Mouse (Mus musculus) c-Kit-positive CD71-positive TER-119-positive erythroid progenitor cells, embryonic 14.5 days (primary cell): ENCODE measurements around the gene Reln.

ENCODE experiments used
- DNase-seq: peaks from one replicate; pipeline ENCODE4 v3.0.0-alpha.2; 2013; ENCODE audit warnings: low spot score

The Reln gene

DNA sequence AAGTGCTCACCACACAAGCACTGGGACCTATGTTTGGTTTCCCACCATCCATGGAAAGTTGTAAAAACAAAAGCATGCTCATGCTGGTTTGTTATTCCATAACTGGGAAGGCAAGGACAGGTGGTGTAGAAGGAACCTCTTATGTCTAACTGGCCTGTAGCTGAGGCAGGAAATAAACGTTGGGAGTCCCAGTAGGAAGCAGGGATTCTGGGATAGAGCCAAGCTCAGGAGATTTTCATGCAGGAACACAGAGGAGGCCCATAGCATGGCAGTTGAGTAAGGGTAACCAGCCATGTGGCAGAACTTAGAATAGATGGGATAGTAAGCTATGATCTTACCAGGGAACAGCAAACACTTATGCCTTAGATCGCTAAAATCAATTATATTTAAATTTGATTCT, 120.6 kb downstream of the Reln start:
- no peak for DNase-seq

DNA sequence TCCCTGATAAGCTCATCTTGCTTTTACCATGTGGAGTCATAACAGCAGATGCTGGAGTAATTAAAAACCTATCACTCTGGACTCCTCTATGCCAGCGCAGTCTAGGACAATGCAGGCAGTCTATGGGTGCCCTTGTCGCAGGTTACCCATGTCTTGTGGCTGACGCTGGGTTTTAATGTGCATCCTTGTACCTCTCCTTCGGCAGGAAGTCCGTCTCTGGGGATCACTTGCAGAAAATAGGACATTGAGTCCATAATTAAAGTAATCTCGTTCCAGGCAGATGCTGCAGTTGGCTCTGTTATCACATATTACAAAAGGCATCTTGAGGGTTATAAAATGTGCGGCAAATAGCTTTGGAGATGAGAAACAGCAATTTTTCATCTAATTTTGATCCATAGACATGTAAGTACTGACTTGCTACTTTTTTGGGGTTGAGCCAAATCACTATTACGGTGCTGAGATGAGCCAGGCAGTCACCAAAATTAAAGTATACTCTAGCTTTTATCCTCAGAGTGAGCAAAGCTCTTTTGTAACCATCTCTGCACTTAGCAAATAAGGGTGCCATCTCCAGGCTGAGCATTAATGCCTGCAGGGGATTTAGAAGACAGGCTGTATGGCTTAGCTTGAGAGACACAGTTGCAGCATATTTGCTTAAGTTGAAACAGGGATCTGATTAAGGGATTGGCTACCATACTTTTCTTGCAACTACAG, 136.0 kb downstream of the Reln start:
- DNase-seq, result no peak

DNA sequence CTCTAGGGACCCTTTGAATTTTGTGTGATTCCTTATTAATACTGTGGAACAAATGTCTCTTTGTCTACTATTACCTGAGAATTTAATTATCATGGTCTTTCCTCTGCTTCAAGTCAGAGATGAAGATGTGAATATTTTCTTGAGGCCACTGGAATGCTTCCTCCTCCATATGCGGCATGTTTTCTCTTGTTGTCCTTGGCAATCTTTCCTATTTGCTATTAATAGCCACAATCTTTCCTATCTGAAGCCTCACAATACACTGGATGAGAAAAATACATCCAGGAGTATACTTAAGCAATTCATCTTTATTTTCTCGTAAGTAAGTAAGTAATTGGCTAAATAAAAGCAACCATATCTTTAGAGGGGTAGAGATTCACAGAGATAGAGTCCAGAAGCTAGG, 146.6 kb downstream of the Reln start:
- DNase-seq, result no peak

DNA sequence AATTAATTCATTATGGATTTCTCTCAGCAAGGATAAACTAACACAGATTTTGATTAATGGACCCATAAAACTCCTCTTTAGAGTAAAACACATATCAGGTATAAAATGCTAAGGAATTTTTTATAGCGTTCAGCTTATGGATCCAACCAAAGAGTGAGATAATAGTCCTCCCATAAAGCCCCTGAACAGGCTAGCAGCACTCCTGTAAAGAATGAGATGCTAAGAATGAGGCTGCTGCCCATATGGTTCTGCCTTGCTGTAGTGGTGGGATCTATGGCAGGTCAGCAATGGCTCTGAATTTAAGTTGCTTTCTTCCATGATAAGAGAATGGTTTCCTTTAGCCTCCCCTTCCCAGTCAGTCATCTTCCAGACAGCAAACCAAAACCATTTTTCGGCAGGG, 147.6 kb downstream of the Reln start:
- DNase-seq, result no peak

DNA sequence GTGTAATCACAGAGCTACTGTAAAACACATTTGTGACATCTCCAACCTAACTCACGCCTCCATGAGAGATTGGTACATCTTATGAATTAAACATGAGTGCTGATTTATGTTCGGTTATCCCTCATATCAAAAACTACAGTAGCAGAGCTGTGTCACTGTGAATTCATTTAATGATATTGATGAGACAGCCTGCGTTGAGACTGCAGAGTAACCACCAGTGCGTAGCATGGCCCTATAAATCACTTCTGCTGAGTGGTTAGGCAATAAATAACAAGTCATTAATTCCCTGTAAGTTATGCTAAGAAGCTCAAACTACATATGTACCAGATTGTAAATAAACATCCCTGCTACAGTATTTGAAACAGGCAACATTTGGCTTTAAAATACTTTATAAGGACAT, 148.0 kb downstream of the Reln start:
- no peak for DNase-seq

DNA sequence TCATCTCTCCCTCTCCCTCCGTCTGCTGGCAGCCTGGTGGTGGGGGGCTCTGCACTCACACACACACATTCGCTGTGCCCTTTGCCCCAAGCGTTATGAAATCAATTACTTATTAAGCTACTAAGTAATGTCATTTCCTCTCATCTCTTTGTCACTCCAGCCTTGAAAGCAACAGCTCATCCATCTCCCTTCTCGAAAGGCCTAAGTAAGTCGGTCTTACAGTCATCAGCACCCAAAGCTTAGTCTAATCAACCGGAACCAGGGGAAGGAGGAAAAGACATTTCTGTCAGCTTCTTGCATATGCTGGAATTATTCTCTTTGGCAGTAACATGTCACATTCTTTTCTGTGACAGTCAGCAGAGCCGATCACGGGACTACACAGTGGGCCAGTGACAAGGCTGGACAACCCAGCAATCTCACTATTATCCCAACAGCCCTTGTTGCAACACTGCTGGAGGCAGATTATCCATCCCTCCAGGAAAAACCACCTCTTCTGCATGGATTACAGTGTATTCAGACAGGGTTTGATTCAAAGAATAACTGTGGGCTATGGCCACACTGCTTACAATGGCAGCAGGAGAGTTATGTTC, 149.1 kb downstream of the Reln start:
- no peak for DNase-seq

DNA sequence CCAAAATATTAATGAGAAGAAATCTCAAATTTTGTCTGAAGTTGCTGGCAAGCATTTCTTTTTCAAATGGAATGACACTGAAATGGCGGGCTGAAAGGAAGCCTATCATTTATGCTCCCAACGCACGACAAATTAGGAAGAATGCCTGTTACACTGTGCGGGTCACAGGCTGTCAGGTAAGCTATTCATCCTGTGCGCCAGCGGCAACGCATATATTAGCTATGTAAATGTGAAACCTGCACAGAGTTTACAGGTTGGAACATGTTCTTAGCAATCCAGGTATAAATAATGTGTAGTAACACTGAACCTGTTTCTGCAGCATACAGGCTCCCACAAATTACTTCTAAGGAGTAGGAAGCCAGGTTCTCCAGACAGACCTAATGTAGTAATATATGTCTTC, 152.7 kb downstream of the Reln start:
- DNase-seq, result no peak

DNA sequence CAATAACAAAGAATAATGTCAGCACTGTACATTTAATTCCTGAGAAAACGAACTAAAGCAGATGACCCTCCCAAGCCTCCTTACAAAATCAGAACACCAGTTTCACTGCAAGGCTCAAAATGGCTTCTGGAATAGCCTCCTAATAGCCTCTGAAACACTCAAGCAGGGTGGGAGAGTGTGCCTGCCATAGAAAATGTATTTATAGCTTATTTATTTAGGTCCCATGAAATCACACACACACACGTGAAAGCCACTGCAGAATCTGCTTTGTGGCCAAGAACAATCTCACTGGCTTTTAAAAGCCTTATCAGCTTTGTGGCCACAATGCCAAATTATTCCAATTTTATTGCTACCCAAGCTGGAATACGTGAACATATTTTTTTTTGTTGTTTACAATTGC, 154.2 kb downstream of the Reln start:
- no peak for DNase-seq

DNA sequence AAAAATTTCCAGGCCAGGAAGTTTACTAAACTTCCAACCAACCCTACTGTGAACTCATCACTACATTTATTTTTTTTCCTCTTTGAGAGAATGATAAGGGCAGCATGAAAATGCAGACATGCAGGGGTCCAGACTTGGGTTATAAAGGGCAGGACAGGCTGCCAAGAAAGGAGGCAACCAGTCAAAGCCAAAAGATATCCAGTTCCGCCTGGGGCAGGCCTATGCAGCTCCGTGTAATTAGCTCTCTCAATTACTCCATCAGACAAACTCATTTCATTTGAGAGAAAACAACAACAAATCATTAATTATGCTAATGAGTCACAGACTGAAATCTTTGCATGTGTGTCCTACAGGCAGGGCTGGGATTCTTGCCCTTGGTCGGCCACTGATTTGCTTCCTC, 156.9 kb downstream of the Reln start:
- DNase-seq, result no peak

DNA sequence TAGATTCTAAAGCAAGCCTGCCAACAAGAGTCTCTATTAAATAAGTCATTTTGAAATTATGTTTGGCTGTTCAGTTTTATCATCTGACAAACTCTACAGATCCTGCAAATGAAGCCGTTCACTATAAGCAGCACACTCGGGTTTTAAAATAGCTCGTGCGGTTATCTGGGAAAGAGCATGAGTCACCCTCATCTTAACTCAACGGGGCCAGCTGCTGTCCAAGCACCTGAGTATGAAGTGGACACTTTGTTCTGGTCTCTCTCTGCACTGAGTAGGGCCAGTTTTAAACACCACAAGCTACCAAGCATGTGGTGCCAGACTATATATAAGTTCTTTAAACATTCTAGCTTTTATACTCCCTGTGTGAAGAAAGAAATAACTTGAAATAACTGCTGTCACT, 168.0 kb downstream of the Reln start:
- no peak for DNase-seq

DNA sequence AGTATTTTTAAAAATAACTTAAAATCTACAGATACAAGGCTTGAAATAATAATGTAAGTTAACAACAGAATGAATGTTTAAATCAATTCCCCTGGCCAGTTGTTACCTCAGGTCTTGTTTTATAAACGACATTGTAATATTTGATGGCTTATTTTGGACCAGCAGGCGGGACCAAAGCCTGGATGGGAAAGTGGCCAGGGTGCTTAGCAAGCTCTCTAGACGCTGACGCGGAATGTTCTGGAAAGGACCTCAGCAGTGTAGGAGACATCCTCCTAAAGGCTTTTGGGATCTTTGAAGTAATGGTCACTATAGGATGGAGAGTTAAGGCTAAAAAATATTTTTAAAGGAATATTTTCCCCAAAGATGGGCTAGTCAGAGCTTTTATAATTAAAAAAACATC, 173.2 kb downstream of the Reln start:
- DNase-seq, result no peak

DNA sequence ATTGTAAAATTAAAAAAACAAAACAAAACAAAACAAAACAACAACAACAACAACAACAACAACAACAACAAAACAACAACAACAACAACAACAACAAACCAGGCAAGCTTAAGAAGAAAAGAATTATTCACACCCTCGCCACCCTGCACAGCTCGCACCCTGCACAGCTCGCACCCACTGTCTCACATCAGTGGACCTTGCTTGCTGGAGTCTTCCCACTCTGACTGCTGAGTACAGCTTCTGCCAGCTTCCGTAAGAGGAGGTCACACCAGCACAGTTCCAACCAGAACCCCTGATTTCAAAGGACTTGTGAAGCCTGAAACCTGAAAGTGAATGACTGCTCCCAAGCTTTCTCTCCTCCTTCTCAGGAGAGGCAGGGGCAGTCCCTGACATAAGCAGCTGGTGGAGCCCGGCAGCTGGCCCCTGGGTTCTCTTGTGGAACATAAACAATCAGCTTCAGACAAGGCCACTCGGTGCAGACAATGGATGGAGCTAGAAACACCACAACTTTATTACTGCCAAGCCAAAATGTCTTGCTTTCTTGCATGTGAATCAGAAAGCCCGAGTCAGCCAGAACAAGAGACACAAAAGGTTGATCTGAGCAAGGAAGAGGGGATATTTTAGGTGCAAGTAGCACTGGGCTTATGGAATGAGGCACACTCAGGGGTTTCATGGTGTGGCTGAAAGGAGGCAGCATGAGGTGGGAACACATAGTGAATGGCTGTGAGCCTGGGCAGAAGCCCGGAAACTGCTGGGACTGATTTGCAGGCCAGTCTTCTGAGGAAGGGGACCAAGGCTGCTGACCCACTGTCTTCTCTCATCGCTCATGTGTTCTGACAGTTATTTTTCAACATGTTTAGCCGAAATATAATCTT, 180.2 kb downstream of the Reln start:
- no peak for DNase-seq

DNA sequence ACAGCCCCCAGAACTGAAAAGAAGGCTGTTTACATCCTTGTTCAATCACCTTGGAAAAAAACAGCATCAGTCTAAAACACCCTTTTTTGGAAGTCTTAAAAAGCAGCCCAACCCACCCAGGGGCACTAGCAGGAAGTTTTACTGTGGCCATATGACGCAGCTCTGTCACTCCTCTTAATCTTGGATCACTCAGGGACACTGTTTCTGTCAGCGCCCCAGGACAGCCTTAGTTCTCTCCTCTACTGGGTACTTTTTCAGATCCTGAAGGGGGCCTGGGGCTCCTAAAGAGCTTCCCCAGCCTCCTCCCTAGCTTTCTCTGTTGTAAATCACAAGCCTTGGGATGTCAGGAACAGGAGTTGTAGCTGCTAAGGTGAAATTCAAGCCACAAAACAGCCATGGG, 183.6 kb downstream of the Reln start:
- DNase-seq, result no peak

DNA sequence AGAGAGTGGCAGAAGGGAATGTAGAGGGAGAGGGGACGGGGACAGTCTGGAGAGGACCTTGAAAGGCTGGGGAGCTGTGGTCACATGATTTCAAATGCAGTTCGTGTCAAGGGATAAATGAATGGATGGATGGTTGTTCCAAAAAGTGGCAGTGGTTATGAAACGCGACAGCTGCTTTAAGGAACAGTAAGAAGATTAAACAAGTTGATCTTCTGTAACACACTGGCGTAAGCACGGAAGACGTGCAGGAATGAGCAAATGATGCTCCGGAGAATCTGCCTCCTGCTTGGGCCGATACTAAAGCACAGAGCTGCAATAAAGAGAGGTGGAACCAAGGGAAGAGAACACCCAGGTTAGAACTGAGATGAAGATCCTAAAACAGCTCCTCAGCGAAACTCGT, 185.7 kb downstream of the Reln start:
- no peak for DNase-seq

DNA sequence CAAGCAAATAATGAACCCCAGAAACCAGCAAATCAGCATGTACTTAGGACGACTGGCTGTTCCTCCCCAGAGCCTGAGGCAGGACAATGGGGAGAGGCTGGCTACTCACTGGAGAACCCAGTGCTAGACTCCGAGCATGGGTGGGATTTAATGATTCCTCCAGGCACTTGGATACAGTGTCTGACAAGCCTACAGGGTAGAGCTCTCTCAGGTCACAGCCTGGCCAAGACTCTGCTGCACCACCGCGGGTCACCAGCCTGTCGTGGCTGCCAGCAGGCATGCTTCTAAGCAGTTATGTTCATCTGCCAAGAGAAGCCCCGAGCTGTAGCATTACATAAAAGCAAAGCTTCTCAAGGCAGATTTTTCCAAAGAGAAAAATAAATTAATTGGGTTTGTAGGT, 190.9 kb downstream of the Reln start:
- DNase-seq, result no peak

DNA sequence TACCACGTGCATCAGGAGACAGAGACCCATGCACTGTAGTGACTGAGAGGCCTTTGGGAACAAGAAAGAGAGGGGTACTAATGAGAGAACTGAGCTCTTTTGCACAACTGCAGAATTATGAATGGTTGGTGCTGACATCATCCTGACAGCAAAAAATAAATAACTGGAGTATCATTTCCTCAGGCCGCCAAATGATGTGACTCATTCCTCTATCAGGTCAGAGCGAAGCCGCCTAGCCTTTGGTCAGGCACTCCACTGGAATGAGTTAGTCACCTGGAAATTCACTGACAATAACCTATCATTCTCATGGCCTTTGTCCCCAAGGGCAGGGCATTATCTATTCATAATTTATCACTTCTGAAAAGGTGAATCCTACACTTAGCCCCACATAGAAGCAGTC, 202.7 kb downstream of the Reln start:
- no peak for DNase-seq

DNA sequence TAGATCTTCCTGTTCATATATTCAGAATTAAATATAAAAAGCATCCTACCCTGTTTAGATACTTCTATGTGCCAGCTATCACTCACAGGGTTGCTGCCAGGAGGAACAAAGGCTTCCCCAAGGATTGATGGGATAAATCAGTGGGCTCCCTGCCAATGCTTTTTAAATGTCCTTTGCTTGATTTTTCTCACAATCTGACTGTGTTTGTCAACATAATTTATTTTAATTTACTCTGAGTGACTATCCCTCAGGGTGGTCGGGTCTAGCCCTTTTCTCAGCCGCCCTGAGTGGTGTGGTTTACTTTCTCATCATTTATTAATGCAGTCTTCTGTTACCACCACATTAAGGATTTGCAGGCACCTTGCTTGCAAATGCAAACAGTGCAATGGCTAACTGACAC, 205.5 kb downstream of the Reln start:
- no peak for DNase-seq

DNA sequence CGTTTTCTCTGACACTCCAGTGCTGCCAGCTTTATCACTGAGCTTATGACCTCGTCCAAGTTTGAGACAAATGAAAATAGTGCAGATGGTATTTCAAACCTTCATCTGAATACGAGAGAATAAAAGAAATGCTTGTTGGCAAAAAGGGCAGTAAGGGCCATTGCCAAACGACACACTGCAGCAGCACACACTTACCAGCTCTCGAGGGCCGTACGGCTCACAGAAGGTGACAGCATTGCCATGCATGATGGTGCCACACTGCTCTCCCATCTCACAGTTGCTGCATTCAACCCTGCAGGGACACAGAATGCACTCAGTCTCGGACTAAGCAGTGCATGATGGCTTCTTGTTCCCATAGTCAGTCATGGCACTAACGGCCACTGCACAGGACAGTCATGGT, 210.1 kb downstream of the Reln start:
- DNase-seq, result no peak

DNA sequence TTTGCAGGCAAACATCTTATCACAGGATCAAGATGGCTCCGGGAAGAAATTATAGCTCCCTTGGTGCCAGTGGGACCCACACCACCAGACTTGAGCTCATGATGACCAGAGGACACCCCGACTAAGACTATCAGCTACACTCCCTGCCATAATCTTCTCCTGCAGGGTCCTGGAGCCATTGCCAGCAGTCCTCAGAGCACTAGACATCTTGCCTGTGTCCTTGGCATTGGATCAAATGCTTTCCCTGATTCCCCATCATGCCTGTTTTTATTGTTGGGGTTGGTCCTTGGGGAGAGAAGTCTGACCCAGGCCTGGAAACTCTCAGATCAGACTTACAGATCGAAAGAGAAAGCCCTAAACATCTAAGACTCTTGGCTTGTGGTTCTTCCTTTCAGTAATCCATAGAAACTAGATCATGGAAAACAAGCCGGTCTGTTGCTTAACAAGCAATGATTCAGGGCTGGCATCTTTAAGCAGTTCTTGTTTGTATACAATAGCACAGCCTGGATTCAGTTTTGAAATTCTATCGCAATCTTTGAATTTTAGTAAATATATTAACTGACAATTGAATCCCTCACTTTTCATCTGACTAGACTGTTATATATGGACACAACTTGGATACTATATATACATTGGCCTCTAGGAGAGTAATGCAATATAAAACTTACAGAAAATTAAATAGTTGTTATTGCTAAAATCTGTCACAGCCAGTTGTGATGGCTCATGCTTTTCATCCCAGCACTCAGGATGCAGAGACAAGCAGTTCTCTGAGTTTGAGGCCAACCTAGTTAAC, 212.6 kb downstream of the Reln start:
- no peak for DNase-seq

DNA sequence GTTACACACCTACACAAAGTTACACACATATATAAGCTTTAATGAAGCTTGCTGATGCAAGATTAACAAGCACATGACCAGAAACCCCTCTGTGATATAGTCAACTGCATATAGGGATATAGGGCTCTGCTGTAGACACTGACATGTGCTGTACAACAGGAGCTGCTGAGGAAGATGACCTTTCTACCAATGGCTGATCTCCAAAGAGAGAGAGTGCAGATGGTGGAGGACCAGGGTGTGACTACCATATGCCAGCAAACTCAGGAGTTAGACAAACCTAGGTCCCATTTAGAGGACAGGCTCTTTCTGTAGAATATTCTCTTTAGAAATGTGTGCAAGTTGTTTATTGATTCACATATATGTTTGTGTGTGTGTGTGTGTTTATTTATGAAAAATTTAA, 216.9 kb downstream of the Reln start:
- DNase-seq, result no peak

DNA sequence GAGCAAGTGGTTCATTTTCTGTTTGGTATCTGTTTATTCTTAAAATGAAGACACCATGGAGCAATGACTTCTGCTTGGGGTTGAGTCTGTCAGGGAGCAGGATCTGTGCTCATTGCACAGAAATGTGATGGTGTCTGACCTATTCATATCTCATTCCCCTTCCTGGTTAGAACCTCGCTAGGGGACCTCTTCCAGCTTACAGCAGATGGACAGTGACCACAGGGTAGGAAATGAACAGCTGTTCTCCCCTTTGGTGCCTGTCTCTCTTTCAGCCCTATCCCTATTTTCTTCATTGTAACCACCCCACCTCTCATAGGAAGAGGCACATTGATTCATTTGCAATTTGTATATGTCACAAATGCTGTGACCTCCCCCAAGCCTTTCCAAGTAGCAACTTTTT, 225.2 kb downstream of the Reln start:
- DNase-seq, result no peak

DNA sequence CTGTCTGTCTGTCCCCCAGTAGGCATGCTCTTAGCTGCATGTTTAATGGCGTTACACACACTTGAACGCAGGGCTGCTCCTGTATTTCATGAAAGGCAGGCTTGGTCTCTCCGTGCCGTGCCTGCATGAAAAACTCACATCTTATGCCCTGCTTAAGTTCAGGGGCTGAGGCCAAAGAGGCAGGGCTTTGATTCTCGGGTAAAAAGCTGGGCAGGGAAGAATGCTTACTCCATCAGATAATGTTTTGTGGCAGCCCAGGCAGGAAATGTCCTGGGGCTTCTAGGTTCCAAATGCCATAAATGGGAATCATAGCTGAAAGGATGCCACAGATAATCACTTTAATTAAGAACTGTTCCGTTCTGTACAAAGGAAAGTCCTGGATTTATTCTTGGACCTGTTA, 226.0 kb downstream of the Reln start:
- no peak for DNase-seq

DNA sequence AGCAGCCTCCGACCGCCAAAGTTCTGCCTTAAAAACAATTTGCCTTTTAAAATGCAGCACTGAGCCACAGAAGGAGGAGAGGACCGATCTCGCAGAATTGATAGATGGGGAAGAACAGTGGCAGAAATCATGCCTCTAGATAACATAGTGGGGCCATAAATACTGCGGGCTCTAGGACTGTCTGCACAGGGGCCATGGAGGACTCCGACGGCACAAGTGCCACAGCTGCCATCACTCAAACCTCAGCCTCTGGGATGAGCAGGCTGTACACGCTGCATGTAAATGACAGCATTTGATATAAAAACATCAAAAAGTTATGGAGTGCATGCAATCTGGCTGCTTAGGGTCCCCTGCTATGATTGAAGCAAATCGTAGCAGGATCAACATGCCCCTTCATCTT, 227.6 kb downstream of the Reln start:
- no peak for DNase-seq
